Mouse (Mus musculus) right cerebral cortex, postnatal 25 days (tissue): ENCODE measurements around the gene Efna1.
A peak's percentile ranks its signal among the peaks of the same experiment; 100 is the strongest.

Experiments used
- DNase-seq: peaks from one replicate; pipeline ENCODE4 v3.0.0; 2022

The Efna1 gene

GRCm38 (mm10) chr3:89305551-89306325 is 24.8 kb upstream of the Efna1 start:
- DNase-seq, result no peak

GRCm38 (mm10) chr3:89305105-89305504 is 24.2 kb upstream of the Efna1 start:
- DNase-seq, result no peak

GRCm38 (mm10) chr3:89304440-89304839 is 23.5 kb upstream of the Efna1 start:
- DNase-seq, result no peak

- no peak for DNase-seq
Measured at GRCm38 (mm10) chr3:89300514-89300913, 19.6 kb upstream of the Efna1 start.

GRCm38 (mm10) chr3:89300071-89300470 is 19.1 kb upstream of the Efna1 start:
- DNase-seq, result no peak

GRCm38 (mm10) chr3:89299499-89299898 is 18.6 kb upstream of the Efna1 start:
- peak; percentile 40 for DNase-seq

GRCm38 (mm10) chr3:89298908-89299307 is 18.0 kb upstream of the Efna1 start:
- DNase-seq, result no peak

- no peak for DNase-seq
Measured at GRCm38 (mm10) chr3:89296761-89297396, 15.9 kb upstream of the Efna1 start.

GRCm38 (mm10) chr3:89295685-89296230 is 14.8 kb upstream of the Efna1 start:
- DNase-seq, result no peak

- DNase-seq, result no peak
Measured at GRCm38 (mm10) chr3:89294195-89294594, 13.3 kb upstream of the Efna1 start.

- DNase-seq, result no peak
Measured at GRCm38 (mm10) chr3:89293247-89293918, 12.4 kb upstream of the Efna1 start.

- no peak for DNase-seq
Measured at GRCm38 (mm10) chr3:89292303-89292702, 11.4 kb upstream of the Efna1 start.

- DNase-seq, result no peak
Measured at GRCm38 (mm10) chr3:89291874-89292273, 10.9 kb upstream of the Efna1 start.

GRCm38 (mm10) chr3:89288503-89288928 is 7.6 kb upstream of the Efna1 start:
- no peak for DNase-seq

GRCm38 (mm10) chr3:89287286-89287685 is 6.3 kb upstream of the Efna1 start:
- DNase-seq, result no peak

GRCm38 (mm10) chr3:89285526-89285925 is 4.6 kb upstream of the Efna1 start:
- no peak for DNase-seq

- no peak for DNase-seq
Measured at GRCm38 (mm10) chr3:89284261-89284660, 3.3 kb upstream of the Efna1 start.

- no peak for DNase-seq
Measured at GRCm38 (mm10) chr3:89282291-89282643, 1.3 kb upstream of the Efna1 start.

GRCm38 (mm10) chr3:89281579-89282290 is 793 bp upstream of the Efna1 start:
- peak; percentile 81 for DNase-seq

GRCm38 (mm10) chr3:89280050-89280605 is 814 bp downstream of the Efna1 start:
- no peak for DNase-seq

GRCm38 (mm10) chr3:89279153-89279890 is 1.6 kb downstream of the Efna1 start:
- peak; percentile 82 for DNase-seq

- no peak for DNase-seq
Measured at GRCm38 (mm10) chr3:89278643-89279042, 2.3 kb downstream of the Efna1 start.
